Mouse (Mus musculus): ENCODE data around the gene Prpf19. TPM values are rescaled to one million over a fixed set of nuclear protein-coding genes. Genes with fewer than 3 reads are reported as not detected.

The Prpf19 gene
- total RNA-seq, 2 experiments from 2014 or later: 189 to 212 TPM

DNA sequence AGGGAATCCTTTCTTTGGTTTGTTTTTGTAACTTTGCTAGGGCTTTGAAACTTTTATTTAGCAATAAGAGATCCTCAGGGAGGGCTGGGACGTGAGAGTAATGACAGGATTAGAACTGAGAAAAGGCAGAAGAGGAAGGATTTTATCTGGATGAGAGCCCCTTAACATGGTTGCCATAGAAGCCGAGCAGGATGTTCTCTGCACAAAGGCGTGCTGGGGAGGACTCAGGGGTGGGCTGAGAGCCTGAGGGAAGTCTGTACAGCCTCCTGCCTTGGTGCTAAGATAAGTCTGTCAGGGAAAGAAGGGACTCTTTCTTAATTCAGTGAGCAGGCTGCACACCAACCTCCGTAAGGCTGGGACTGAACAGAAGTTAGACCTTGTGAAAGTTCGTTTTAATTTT is 40.0 kb downstream of the Prpf19 start:
- DNase-seq (ENCODE audit: extremely low spot score in 1 of 2, low spot score in 1 of 2): no peak

GRCm38 (mm10) chr19:10936077-10936476 is 41.0 kb downstream of the Prpf19 start:
- no peak for DNase-seq (ENCODE audit: extremely low spot score in 1 of 2, low spot score in 1 of 2)

DNA sequence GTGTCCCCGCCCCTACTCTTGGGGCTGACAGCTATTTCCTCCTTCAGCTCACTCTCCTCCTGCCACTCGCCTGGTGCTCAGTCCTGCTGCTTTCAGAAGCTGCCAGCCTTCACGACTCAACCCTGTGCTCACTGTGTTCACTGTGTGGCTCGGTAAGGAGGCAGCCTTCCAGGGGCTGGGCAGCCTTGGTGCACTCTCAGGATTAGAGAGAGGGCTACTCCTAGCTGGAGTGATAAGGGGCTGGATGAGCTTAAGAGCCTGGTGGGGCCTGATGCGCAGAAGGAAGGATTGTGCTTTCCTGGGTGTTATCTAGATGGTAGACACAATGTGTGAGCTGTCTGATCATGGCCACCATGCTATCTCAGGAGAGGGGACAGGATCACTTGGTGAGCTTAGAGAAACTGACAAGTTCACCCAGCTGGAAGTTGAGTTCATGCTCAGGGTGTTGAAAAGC is 42.1 kb downstream of the Prpf19 start, which contains the start of gene Ptgdr2:
TSS of gene Ptgdr2 (plus strand) at position 51 of the 454 bp plus-strand sequence.
- DNase-seq (ENCODE audit: extremely low spot score in 1 of 2, low spot score in 1 of 2): no peak

- DNase-seq (ENCODE audit: extremely low spot score in 1 of 2, low spot score in 1 of 2): no peak
Measured at GRCm38 (mm10) chr19:10938771-10939170, 43.7 kb downstream of the Prpf19 start.

GRCm38 (mm10) chr19:10940097-10940800 is 45.2 kb downstream of the Prpf19 start:
- peak; percentile 49 to 71 for DNase-seq (ENCODE audit: extremely low spot score in 1 of 2, low spot score in 1 of 2)

- DNase-seq (ENCODE audit: extremely low spot score in 1 of 2, low spot score in 1 of 2): peak; percentile 20 to 26
Measured at GRCm38 (mm10) chr19:10940801-10941457, 45.9 kb downstream of the Prpf19 start.

GRCm38 (mm10) chr19:10943955-10944354 is 48.9 kb downstream of the Prpf19 start:
- DNase-seq (ENCODE audit: extremely low spot score in 1 of 2, low spot score in 1 of 2): no peak

- no peak for DNase-seq (ENCODE audit: extremely low spot score in 1 of 2, low spot score in 1 of 2)
Measured at GRCm38 (mm10) chr19:10946506-10946905, 51.5 kb downstream of the Prpf19 start.

DNA sequence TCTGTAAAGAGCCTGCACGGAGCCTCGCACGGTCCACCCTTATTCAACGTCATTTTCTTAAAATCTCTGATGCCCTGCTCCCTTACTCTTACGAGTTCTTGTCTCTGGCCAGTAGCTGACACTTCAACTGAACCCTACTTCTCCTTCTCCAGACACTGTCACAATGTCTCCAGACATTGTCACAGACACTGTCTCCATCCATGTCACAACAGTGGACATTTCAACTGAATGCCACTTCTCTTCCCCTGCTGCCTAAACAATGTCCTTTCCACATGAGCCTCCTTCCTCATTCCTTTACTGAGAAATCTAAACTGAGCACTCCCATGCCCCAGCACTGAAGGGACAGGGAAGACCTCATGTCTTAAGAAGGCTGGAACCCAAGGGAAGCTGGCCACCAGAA is 52.2 kb downstream of the Prpf19 start:
- no peak for DNase-seq (ENCODE audit: extremely low spot score in 1 of 2, low spot score in 1 of 2)

GRCm38 (mm10) chr19:10948416-10948815 is 53.4 kb downstream of the Prpf19 start:
- no peak for DNase-seq (ENCODE audit: extremely low spot score in 1 of 2, low spot score in 1 of 2)

DNA sequence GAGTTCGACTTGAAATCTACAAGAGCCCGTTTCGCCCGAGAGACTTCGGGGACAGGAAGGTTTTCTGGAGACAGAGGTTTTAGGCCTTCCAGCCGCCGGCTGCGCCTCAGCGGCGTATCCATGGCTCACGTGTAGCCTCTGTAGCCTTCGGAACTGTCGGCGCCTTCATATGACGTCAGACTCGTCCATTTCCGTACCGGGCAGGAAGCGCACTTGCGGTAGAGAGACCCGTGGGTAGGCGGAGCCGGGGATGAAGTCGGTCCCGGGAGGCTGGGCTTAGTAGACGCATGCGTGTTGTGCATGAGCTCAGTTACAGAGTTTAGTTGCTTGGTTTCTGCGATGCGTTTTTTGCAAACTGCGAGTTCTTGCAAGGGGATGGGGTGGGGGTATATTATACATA is 54.1 kb downstream of the Prpf19 start, which contains the start of gene Ccdc86:
TSS of gene Ccdc86 (minus strand) at position 155 of the 400 bp plus-strand sequence.
- peak; percentile 88 to 95 for DNase-seq (ENCODE audit: extremely low spot score in 1 of 2, low spot score in 1 of 2)

- DNase-seq (ENCODE audit: extremely low spot score in 1 of 2, low spot score in 1 of 2): no peak
Measured at GRCm38 (mm10) chr19:10949558-10949957, 54.5 kb downstream of the Prpf19 start.

DNA sequence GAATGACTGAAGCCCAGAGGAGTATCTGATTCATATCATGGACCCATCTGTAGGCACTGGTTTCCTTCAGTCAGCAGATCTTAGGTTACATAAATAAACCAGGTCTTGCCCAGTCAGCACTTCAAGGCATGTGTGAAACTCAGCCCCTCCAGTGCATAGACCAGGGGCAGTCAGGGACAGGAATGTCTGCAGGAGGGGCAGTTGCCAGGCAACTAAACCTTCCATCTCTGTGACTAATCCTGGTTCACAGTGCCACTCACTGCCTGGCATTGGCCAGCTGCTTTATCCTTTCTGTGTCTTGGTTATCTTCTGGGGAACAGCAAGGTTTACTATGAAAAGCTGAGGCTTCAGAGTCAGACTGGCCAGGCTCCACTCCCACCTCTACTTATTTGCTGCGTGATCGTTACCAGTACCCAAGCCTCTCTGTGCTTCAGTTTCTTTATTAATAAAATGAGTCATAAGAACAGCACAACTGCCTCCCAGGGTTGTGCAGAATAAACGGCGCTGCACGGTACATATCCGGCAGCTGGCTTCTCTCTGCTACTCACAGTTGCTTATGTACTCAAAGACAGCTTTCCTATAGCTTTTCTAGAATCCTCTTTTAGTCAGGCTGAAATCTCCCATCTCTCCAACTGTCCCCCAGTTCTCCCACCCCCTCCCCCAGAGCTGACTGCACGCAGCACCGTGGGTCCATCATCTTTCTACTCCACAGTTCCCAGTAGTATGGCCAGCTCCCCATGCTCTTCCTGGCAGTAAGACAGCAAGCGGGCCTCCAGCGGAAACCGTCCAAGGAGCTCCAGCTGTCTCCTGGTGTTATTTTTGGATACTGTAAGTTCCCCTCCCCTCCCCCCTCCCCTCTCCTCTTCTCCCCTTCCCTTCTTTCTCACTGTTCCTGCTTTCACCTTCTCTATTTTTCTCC is 57.2 kb downstream of the Prpf19 start:
- peak in 1 of 2 experiments; percentile 12 for DNase-seq (ENCODE audit: extremely low spot score in 1 of 2, low spot score in 1 of 2)

Other genes starting within 250 kb of the Prpf19 start
- not detected for gene Pga5, start 217.2 kb upstream of the Prpf19 start, total RNA-seq (2021)
- gene Vps37c, start 206.5 kb upstream of the Prpf19 start, total RNA-seq (2021): 10 to 100 TPM; 24.8 to 28.0 TPM
- under 1 TPM in 1 of 2 experiments, not detected in 1; 0.16 TPM for gene Cd5, start 156.2 kb upstream of the Prpf19 start, total RNA-seq (2021)
- under 1 TPM; 0.25 to 0.49 TPM for gene Cd6, start 65.2 kb upstream of the Prpf19 start, total RNA-seq (2021)
- gene Slc15a3, start 55.5 kb upstream of the Prpf19 start, total RNA-seq (2021): 1 to 10 TPM; 1.1 to 1.9 TPM
- gene Tmem132a, start 25.3 kb upstream of the Prpf19 start, total RNA-seq (2021): 100 to 1,000 TPM; 198 to 220 TPM
- 10 to 100 TPM; 47.6 to 59.2 TPM for gene Tmem109, start 13.2 kb upstream of the Prpf19 start, total RNA-seq (2021)
- gene Zp1, start 25.4 kb downstream of the Prpf19 start, total RNA-seq (2021): not detected
- under 1 TPM; 0.22 to 0.26 TPM for gene Ptgdr2, start 41.9 kb downstream of the Prpf19 start, total RNA-seq (2021)
- gene Ccdc86, start 54.0 kb downstream of the Prpf19 start, total RNA-seq (2021): 1 to 10 TPM; 7.8 to 9.4 TPM
- gene Ms4a10, start 79.4 kb downstream of the Prpf19 start, total RNA-seq (2021): not detected
- gene Ms4a15, start 98.0 kb downstream of the Prpf19 start, total RNA-seq (2021): not detected
- gene Ms4a18, start 122.8 kb downstream of the Prpf19 start, total RNA-seq (2021): not detected
- gene Ms4a8a, start 185.9 kb downstream of the Prpf19 start, total RNA-seq (2021): not detected
- not detected for gene 1700017D01Rik, start 235.6 kb downstream of the Prpf19 start, total RNA-seq (2021)

Data from layer of hippocampus, postnatal 25 days (tissue).